Mouse (Mus musculus) neural tube, postnatal 0 days (tissue): ENCODE measurements around the gene Pcgf1. TPM values are rescaled to one million over a fixed set of nuclear protein-coding genes. Genes with fewer than 3 reads are reported as not detected.

Source experiments
- microRNA counts: library from miRNA; unstranded; fragments of <30 nt; microRNA quantifications from one replicate; lab custom pipeline; 2015
- microRNA-seq: library from miRNA; unstranded; fragments of <30 nt; microRNA quantifications from one replicate; pipeline ENCODE4, GENCODE M21; 2016
- polyA plus RNA-seq: library from polyadenylated mRNA; unstranded; fragments of >200 nt; fragmentation: Nextera tagmentation; extraction: Ambion mirVana; gene quantifications from 2 replicates; pipeline ENCODE4 v1.2.1, GENCODE M21; 2015

The Pcgf1 gene
- 34.3 and 37.8 TPM in 2 replicates for polyA plus RNA-seq

GRCm38 (mm10) chr6:83077630-83078323 is at the start of gene Pcgf1:
Gene Pcgf1 (plus strand): TSS chr6:83077869.

GRCm38 (mm10) chr6:83033249-83034185 is 44.2 kb upstream of the Pcgf1 start, which contains the start of the genes Dok1 and Loxl3:
Gene Dok1 (minus strand): TSS chr6:83033471.
Gene Loxl3 (plus strand): TSS chr6:83034173.

GRCm38 (mm10) chr6:83054074-83054851 is 23.4 kb upstream of the Pcgf1 start, which contains the start of gene Aup1:
Gene Aup1 (plus strand): TSS chr6:83054521.

GRCm38 (mm10) chr6:83054871-83055431 is 22.7 kb upstream of the Pcgf1 start, which contains the start of gene Htra2:
Gene Htra2 (minus strand): TSS chr6:83055273.

GRCm38 (mm10) chr6:83057790-83058189 is 19.9 kb upstream of the Pcgf1 start, which contains the start of gene Dqx1:
Gene Dqx1 (plus strand): TSS chr6:83057844.

GRCm38 (mm10) chr6:83070247-83070310 is 7.6 kb upstream of the Pcgf1 start, which contains the start of gene Tlx2:
Gene Tlx2 (minus strand): TSS chr6:83070293.

GRCm38 (mm10) chr6:83086121-83087035 is 8.7 kb downstream of the Pcgf1 start, which contains the start of gene Lbx2:
Gene Lbx2 (plus strand): TSS chr6:83086367.

GRCm38 (mm10) chr6:83101316-83101687 is 23.6 kb downstream of the Pcgf1 start, which contains the start of the genes Ccdc142 and Gm42688:
Gene Ccdc142 (plus strand): TSS chr6:83101601.
Gene Gm42688 (plus strand): TSS chr6:83101617.

GRCm38 (mm10) chr6:83108762-83109668 is 31.3 kb downstream of the Pcgf1 start, which contains the start of gene Mrpl53:
Gene Mrpl53 (plus strand): TSS chr6:83109040.

GRCm38 (mm10) chr6:83115011-83115671 is 37.5 kb downstream of the Pcgf1 start, which contains the start of gene Mogs:
Gene Mogs (plus strand): TSS chr6:83115496.

GRCm38 (mm10) chr6:83120930-83121862 is 43.5 kb downstream of the Pcgf1 start, which contains the start of gene Wbp1:
Gene Wbp1 (minus strand): TSS chr6:83121559.

GRCm38 (mm10) chr6:83125331-83125730 is 47.7 kb downstream of the Pcgf1 start, which contains the start of gene Ino80b:
Gene Ino80b (minus strand): TSS chr6:83125431.

MicroRNAs within 50 kb of the gene (microRNA counts, 519-probe panel; counts per million panel counts)
- microRNA mmu-miR-3470a+mmu-miR-3470b (lab: Ali Mortazavi, UCI) = 40.5 counts per million

Small RNA genes within 50 kb of the gene (microRNA-seq; reads per million reads assigned to microRNA genes)
- gene Mir3470a = not detected
- not detected for gene Mir7040

Other genes starting within 250 kb of the Pcgf1 start
- 21.0 and 21.4 TPM in 2 replicates for gene Sema4f, start 138.1 kb upstream of the Pcgf1 start, polyA plus RNA-seq
- 0.10 TPM in 1 of 2 replicates, not detected in the other for gene M1ap, start 131.0 kb upstream of the Pcgf1 start, polyA plus RNA-seq
- gene Dok1, start 44.4 kb upstream of the Pcgf1 start, polyA plus RNA-seq = 3.8 and 4.3 TPM in 2 replicates
- gene Loxl3, start 43.7 kb upstream of the Pcgf1 start, polyA plus RNA-seq = 4.6 and 7.2 TPM in 2 replicates
- gene Aup1, start 23.3 kb upstream of the Pcgf1 start, polyA plus RNA-seq = 144 and 154 TPM in 2 replicates
- 89.7 and 95.1 TPM in 2 replicates for gene Htra2, start 22.6 kb upstream of the Pcgf1 start, polyA plus RNA-seq
- gene Dqx1, start 20.0 kb upstream of the Pcgf1 start, polyA plus RNA-seq = 0.19 and 0.33 TPM in 2 replicates
- gene Tlx2, start 7.6 kb upstream of the Pcgf1 start, polyA plus RNA-seq = 1.5 TPM in 1 of 2 replicates, not detected in the other
- not detected in 2 replicates for gene Lbx2, start 8.5 kb downstream of the Pcgf1 start, polyA plus RNA-seq
- 4.3 and 7.1 TPM in 2 replicates for gene Ccdc142, start 23.7 kb downstream of the Pcgf1 start, polyA plus RNA-seq
- 4.7 and 5.3 TPM in 2 replicates for gene Gm42688, start 23.7 kb downstream of the Pcgf1 start, polyA plus RNA-seq
- gene Mrpl53, start 31.2 kb downstream of the Pcgf1 start, polyA plus RNA-seq = 129 and 139 TPM in 2 replicates
- gene Mogs, start 37.6 kb downstream of the Pcgf1 start, polyA plus RNA-seq = 23.1 and 24.7 TPM in 2 replicates
- 82.3 and 104 TPM in 2 replicates for gene Wbp1, start 43.7 kb downstream of the Pcgf1 start, polyA plus RNA-seq
- gene Ino80b, start 47.6 kb downstream of the Pcgf1 start, polyA plus RNA-seq = 13.1 and 14.2 TPM in 2 replicates
- 21.9 and 25.3 TPM in 2 replicates for gene Rtkn, start 57.6 kb downstream of the Pcgf1 start, polyA plus RNA-seq
- gene Wdr54, start 78.5 kb downstream of the Pcgf1 start, polyA plus RNA-seq = 22.2 and 23.0 TPM in 2 replicates
- 13.4 and 14.9 TPM in 2 replicates for gene 1700003E16Rik, start 78.5 kb downstream of the Pcgf1 start, polyA plus RNA-seq
- 129 and 141 TPM in 2 replicates for gene Dctn1, start 88.1 kb downstream of the Pcgf1 start, polyA plus RNA-seq
- gene Slc4a5, start 142.0 kb downstream of the Pcgf1 start, polyA plus RNA-seq = 0.19 and 0.31 TPM in 2 replicates
- 29.1 and 30.6 TPM in 2 replicates for gene Mthfd2, start 248.0 kb downstream of the Pcgf1 start, polyA plus RNA-seq
- 16.4 and 16.8 TPM in 2 replicates for gene Mob1a, start 248.1 kb downstream of the Pcgf1 start, polyA plus RNA-seq